Mouse (Mus musculus) MN1 (cell line): ENCODE data around the gene Sirpa.

Source experiments
- DNase-seq: peaks from one replicate; pipeline ENCODE4 v3.0.0-alpha.2; 2016; ENCODE audit warnings: low spot score

The Sirpa gene

DNA sequence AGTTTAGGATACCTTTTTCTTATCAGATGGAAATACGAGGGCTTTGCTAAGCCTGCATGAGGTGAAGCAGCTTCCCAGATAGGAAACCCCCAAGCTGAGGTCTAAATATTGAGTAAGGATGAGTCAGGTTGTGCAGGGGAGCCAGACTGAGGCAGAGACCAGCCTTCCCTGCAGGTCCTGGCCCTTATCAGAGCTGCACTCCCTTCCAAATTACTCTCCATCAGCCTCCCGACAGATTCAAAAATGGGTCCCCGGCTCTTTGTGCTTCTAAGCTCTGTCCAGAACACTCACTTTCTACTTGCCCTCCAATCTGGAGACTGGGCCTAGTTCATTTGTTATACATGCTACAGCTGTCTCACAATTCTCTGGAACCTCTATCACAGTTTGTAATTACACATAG, 41.3 kb downstream of the Sirpa start:
- no peak for DNase-seq

DNA sequence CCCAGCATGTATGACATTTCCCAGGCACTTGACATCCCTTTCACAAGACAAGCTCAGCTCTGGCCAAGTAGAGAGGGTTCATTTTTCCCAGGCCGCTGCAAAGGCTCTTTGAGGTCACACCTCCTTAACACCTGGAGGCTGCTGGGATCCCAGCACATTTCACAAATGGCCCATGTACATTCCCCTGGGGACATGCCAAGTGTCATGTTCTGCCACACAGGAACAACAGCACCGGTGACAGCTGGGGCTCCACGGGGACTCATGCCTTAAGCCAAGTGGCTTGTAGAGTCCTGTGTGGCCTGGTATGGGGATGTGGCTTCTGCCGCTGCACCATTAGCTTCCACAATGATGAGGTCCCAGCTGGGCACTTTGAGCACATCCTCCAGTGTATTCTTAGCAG, 60.0 kb downstream of the Sirpa start:
- no peak for DNase-seq

DNA sequence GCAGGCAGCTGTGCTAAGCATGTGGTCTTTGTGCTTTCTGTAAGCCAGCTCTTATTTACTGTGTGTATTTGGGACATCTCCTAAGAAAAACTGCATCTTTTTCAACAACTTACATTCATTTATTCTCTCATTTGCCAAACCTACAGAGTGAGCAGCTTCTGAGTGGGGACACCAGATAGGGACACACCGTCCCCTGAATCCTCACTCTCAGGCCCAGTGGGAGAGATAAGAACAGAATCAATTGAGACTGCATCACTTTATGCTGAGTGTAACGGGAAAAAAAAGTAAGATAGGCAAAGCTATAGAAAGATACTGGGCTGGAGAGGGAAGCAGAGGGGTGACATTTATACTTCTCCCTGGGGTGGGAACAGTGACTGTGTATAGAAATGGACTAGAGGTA, 61.0 kb downstream of the Sirpa start:
- DNase-seq, result no peak

DNA sequence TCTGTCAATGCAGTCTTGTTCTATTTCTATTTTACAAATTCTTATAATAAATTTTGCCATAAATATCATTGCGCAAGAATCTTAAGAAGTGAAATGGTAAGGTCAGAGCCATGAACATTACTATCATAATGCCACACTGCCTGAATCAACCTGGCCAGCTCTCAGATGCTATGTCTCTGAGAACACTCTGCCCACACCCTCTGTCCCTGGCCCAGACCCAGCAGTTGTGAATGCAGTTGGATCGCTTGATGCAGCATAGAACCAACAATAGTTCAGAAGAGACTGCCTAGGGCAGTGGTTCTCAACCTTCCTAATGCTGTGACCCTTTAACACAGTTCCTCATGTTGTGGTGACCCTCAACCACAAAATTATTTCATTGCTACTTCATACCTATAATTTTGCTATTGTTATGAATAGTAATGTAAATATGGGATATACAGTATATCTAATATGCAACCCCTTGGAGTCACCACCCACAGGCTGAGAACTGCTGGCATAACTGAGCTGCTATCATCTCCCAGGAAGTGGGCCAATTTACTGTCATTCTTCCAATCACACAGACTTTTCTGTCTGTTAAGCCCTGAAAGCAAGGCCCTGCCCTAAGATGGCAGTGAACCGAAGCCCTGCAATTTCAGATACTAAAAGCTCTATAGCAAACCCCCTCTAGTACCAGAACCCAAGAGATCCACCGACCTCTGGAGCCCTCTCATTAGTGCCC, 61.8 kb downstream of the Sirpa start:
- no peak for DNase-seq

DNA sequence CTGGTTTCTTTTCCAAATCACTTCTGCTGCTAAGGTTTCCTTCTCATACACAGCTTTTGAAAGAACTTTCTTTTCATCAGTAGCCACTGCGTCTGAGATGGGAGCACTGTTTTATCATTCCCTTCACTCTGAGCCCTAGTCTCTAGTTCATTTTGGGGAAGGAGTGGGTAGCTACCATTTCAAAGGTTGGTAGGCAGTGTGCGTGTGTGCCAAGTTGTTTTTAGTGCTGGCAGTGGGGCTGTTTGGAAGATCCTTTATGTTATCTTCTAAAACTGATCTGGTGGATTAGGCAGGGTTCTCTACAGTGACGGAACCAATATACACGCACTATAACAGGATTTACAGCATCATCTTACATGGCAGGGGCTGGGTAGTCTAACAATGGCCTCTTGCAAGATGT, 62.4 kb downstream of the Sirpa start:
- no peak for DNase-seq

DNA sequence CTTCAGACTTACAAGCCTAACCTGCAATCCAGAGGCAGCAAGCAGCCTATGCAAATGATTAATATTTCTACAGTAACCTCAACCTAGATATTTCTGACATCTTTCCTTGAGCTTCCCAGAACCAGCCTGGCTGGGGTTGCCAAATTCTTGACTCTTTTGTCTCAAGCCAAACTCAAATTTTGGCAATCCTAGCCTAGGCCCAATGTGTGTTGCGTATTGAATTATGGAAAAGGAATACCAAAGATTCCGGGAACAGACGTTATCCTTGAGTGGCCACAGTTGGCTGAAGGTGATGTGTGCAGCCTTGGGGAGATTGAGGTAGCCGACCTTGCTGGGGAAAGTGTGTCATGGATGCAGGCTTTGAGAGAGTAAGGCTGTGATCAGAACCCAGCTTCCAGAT, 66.2 kb downstream of the Sirpa start:
- no peak for DNase-seq

DNA sequence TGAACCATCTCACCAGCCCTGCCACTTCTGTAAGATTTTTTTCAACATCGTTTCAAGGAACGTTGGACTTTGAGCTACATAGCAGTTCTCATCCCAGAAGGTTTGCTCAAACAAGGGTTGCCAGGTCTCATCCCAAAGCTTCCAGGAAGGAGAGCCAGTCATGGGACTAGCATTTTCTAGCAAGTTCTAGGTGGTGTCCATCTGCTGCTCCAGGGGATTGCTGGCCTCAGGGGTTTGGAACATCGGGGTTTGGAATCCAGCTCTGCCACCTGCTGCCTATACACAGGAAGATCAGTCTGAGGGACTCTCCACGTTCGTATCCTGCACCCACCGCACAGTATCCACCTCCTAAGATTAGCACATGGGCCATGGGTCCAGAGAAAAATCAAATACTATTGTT, 67.4 kb downstream of the Sirpa start:
- DNase-seq, result no peak

DNA sequence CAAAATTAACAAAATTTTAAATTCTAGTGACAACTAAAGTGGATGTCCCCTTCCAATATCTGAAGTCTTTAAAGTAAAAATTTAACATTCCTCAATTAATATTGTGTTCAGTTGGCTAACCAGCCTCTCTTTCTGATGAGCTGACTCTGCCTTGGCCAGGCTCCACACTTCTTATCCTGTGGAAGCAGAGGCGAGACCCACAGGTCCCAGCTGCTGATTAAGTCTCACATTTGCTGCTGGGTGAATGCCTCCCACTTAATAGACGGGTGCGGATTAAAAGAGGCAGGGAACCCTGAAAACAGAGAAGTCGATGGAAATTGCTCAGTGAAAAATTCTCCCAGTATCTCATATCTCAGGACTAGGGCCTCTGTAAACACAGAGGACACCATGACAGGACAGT, 69.8 kb downstream of the Sirpa start:
- no peak for DNase-seq

DNA sequence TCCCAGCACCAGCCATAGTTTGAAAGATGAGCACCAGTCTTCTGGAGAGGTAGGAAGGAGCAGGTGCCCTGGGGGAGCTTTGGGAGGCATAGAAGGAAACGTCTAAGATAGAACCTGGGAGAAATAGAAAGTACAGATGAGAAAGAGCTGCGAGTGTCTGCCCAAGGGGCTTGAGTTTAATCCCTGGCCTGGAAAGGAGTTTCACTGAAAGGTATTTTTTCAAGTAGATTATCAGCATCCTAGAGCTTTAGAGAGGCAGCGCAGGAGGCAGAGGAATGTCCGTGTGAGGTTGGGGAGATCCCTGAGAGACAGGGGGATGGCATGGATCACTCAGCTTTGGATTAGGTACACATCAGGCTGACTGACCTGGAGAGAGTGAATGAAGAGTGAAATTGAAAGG, 79.3 kb downstream of the Sirpa start:
- DNase-seq, result no peak

DNA sequence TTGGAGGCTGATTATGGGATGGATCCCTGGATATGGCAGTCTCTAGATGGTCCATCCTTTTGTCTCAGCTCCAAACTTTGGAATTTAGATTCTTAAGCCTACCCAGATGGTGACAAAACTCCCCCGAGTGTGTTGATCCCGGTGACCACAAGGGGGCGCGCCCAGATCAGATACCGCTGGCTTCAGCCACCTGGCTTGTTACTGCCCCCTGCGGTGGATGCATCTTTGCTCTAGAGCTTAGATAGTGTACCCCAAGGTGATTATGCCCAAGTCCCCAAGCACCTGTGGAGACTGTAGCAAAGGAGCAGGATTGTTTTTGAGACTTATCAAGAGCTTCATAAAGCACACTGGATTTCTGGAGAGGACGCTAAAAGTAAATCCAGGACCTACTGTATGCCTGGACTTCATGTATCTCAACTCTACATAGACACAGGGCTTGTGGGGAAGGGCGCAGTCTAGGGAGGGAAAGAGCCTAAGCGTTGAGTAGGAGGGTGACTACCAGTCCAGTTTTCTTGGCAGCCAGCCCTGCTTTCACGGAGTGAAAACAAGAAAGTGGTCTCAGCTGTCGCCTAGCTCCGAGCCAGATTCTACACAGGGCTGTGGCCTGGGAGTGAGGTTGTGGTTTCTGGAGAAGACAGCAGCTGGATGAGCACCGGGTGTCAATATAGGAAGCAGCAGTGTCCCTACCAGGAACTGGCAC, 82.5 kb downstream of the Sirpa start:
- DNase-seq, result peak; percentile 49

DNA sequence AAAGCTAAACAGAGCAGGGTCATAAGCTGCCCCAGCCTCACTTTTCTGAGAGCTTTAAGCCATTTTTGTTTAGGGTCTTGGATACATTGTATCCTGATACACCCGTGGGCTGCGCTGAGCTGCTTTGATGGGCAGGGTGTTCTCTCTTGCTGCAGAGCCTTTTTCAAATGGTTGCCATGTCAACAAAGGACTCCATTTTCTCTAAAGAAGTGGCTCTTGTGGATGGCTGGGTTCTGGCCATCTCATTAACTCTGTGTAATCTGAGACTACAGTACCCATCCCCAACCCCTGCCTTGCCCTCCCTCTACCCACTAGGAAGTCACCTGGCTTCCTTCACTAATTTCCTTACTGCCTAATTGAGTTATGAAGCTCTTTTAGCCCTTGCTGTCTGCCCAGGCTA, 85.0 kb downstream of the Sirpa start:
- no peak for DNase-seq

DNA sequence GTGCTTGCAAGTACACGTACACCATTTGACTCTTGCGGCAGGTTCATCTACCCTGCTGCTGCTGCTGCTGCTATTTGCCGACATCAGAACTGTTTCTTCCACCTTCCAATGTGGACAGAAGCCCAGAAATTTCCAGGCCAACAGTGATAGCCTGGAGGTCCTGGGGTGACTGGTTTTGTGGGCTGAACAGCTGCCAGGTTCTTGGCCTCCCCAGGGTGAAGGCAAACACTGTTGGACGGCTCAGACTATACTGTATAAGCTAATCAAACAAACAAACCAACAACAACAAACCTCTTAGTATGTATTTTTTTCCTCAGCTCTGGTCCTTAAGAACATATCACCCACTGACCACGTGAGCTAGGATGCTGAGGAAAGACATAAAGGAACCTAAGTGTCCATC, 86.4 kb downstream of the Sirpa start:
- no peak for DNase-seq

DNA sequence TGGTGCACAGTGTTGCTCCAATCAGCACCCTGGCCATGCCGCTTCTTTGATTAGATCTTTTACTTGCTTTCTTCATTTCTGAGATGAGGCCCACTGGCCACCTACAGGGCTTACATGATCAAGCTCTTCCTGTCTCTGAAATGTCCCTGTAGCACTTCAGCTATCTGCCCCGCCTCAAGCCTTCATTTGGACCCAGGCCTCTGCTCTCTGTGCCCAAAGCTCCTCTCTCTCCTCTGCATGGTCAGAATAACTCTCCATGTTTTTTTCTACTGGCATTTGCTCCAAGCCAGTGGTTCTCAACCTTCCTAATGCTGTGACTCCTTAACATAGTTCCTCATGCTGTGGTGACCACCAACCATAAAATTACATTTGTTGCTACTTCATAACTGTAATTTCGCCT, 87.6 kb downstream of the Sirpa start:
- no peak for DNase-seq
